Mouse (Mus musculus) layer of hippocampus, postnatal 25 days (tissue): ENCODE data around the gene Ppt1. TPM values are rescaled to one million over a fixed set of nuclear protein-coding genes. Genes with fewer than 3 reads are reported as not detected.
"Not testable (repeated sequence)": the region's sequence is repeated elsewhere in the genome, so short reads cannot be mapped to it uniquely, and the experiment has no call there.

Experiments used
- DNase-seq, 2 experiments: peaks; one replicate each; pipeline ENCODE4 v3.0.0; 2022; ENCODE audit warnings: mixed read lengths in 2 of 2, low spot score in 1 of 2; ENCODE audit errors: extremely low spot score in 1 of 2
- total RNA-seq, 2 experiments: library from RNA; stranded (reverse); gene quantifications; 2 replicates each; pipeline ENCODE4 v1.2.3; 2021

The Ppt1 gene
- total RNA-seq = 10 to 100 TPM; 80.2 to 83.5 TPM

DNA sequence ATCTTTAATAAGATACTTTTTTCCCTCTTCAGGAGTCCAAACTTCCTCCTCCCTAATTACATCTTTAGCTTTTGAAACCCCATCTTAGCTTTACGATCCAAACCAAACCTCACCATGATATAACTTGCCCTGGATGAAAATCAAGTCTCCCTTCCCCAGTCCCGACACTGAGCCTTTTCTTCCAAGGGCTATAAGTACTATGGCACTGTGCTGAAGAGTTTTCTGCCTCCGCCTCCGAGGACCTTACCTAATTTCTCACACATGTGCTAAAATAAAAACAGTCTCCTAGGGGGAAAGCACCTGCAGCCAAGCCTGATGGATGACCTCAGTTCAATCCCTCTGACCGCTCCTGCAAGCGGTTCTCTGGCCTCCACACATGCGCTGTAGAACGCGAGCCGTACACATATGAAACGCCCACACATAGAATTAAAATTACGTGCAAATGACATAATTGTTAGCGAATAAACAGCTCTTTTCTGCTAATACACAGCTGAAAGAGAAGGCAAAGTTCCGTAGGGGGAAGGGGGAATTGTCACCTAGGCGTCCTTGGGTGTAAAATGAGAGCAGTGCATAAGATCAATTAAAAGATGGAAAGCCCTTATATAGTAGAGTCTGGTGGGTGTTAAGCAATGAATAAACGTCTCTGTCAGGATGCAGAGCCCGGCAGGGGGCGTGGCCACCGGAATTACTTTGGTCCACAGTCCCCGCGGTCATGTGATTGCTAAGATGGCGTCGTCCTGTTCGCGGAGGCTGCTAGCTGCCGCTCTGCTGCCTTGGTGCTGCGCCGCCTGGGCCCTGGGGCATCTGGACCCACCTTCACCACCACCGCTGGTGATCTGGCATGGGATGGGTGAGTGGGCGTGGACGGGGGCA lies at the start of gene Ppt1:
TSS of gene Ppt1 (plus strand) at position 713 of the 873 bp plus-strand sequence.
- DNase-seq = peak; percentile 85 to 90

GRCm38 (mm10) chr4:122789335-122790089 lies 46.5 kb upstream of the Ppt1 start:
- no peak for DNase-seq

- peak; percentile 64 to 83 for DNase-seq
These were observed 27.9 kb upstream of the Ppt1 start for GRCm38 (mm10) chr4:122808108-122808507.

DNA sequence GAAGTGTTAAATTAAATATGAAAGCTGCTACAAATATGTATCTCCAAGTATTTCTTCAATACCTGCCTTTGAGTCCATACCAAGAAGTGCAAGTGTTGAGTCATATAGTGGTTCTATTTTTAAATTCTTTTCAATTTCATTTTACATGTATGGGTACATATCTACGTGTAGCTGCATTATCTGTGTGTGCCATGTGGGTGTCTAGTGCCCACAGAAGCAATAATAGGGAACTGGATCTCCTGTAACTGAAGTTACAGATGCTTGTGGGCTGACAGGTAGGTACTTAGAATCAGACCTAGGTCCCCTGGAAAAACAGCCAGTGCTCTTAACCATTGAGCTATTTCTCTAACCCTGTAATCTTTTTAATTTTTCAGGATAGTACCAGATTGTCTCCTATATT lies 24.9 kb upstream of the Ppt1 start:
- DNase-seq = no peak

DNA sequence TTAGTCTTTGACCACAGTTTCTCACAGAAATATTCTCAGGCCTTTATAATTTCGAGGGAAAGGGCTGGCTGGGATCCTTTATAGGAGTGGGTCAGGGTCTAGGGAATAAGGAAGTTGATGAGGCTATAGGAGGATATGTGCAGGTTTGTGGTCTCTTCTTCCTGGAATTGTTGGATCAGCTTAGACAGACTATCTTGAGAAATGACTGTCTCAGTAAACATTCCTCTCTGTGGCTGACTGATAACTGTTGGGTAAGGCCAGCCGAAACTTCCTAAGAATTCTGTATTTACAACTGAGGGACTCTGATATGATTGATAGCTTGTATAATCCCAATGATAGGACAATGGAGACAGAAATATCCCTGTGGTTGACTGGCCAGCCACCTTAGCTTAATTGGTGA lies 24.2 kb upstream of the Ppt1 start:
- DNase-seq = no peak

DNA sequence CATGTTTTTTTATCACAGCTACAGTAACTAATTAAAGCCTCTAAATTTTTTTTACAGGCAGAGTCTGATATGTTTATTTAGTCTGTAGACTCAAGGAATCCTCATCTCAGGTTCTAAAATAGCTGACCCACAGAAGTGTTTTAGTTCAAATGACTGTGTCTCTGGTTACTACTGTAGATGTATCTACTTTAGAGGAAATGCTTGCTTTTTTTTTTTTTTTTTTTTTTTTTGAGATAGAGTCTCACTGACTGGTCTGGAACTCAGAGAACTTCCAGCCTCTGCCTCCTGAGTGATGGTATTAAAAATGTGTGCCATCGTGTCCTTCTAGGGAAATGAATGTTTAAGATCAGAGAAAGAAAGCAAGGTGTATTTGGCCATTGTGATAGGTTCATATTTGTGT lies 19.8 kb upstream of the Ppt1 start:
- DNase-seq = no peak

DNA sequence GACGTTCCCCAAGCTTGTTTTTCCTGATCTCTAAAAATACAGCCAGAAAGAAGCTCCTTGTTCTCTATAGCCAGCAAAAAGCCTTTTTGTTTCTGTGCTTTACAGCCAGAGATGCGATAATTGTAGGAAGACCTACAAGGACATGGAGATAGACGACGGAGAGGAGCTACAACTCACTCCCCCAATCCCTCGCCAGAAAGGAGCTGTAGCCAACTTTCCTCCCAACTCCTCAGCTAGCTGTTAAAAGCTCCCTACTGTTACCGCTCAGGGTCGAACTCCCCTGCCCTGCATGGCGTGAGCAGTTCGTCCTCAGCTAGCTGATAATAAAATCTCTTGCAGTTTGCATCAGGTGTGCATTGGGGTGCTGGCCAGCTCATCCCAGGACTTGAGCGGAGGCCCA lies 15.1 kb upstream of the Ppt1 start:
- DNase-seq = not testable (repeated sequence)

GRCm38 (mm10) chr4:122827651-122828050 lies 8.4 kb upstream of the Ppt1 start:
- DNase-seq = no peak

DNA sequence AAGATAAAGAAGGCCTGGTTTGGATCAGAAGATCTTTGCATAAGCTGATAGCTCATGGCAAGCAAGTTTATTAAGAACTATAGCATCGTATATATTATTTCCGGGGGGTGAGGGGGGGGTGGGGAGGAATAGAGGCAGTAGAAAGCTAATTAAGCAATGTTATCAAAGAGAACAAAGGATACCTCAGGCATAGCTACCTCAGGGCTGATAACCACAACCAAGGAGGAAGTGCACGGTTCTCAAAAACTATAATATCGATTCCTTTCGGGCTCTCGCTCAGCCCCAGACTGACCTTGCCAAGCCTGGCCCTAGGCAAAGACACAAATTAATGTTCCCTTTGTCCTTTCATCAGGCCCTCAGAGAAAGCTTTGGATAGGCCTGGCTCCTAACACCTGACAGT lies 6.7 kb upstream of the Ppt1 start:
- no peak for DNase-seq

DNA sequence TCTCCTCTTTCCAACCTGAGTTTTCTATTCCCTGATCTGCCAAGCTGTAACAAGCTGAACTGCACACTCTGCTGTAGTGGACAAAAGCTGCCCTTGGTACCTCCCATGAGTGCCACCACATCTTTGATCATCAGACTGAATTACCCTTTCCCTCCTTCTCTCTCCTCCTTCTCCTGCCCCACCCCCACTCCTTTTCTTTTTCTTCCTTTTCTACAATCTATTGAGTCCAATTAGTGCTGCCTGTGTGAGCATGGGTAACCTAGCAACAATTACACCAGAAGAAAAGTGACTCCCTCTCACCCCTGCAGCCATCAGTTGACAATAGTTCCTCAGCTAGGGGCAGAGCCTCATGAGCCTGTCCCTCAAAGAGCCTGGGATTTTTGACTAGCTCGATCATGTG lies 4.2 kb upstream of the Ppt1 start:
- no peak for DNase-seq

DNA sequence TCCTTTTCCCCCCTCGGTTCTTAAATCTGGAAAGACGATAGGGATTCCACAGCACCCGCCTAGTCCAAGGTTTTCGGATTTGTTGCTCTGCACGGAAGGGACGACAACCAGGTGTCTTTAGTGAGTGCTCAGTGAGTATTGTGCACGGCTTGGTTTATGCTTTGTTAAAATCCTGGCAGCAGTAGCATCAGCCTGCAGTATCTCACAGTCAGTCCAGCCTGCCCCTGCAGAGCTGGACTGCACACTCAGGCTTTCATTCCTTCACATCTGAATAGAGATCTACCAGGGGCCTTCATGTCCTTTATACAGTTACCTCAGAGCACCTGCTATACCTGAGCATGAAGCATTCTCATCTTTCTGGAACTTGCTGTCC lies 347 bp downstream of the Ppt1 start:
- DNase-seq = no peak

DNA sequence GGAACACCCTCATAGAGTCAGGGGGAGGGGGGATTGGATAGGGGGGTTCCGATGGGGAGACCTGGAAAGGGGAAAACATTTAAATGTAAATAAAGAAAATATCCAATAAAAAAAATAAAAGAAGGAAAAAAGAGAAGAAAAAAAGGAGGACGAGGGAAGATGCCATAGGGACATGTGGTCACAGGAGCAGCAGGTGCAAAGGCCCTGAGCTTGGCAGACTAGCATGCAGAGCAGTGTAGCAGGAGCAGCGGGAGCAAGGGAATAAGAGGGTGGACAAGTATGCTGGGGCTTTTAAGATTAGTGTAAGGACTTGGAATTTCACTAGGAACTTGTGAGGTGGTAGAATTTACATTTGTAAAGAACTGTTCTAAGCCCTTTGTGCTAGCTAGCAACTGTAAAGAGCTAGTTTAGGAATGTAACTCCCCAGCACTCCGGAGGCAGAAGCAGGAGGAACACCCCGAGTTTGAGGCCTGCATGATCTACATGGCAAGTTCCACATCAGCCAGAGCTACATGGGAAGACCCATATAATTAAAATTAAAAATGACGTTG lies 1.2 kb downstream of the Ppt1 start:
- no peak for DNase-seq

DNA sequence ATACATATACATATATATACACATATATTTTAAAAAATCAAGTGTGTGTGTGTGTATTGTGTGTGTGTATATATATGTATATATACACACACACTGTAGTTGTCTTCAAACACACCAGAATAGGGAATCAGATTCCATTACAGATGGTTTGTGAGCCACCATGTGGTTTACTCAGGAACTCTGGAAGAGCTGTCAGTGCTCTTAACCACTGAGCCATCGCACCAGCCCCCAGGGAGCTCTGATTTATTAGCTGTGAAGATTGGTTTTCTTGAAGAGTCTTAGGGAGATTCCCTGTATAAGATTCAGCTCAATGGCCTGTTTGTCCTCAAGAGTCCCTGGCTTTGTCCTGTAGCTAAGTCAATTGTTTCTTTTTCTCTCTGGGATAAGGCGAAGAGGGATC lies 2.0 kb downstream of the Ppt1 start:
- DNase-seq = no peak

DNA sequence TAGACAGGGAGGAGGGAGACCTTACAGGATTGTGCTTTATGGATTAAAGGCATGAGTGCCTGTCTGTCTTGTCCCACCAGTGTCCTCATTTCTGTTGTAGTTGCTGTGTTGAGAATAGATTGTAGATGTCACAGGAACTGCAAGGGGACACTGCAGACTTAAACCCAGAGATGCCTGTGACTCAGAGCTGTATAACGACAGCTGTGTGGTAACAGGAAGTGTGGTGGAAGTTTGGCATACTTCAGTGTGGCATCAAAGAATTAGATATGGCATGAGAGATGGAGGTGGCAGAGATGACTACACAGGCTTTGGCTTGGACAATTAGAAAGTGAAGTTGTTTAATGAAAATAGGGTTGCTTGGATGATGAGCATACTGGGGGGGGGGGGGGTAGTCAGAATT lies 2.4 kb downstream of the Ppt1 start:
- no peak for DNase-seq

GRCm38 (mm10) chr4:122848150-122848621 lies 12.1 kb downstream of the Ppt1 start:
- no peak for DNase-seq

DNA sequence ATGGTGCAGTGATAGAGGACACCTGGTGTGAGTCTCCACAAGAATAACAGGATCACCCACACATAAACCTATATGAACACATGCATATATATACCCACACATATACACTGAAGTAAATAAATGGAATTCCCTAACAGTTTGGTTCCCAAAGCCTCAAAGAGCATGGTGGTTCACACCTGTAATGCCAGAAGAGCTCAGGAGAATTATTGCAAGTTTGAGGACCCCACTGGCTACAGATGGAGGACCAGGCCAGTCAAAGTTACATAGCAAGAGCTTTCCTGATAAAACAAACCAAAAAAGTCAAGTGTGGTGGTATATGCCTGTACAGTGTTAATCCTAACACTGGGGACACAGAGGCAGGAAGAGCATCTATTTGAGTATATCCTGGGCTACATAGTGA lies 15.5 kb downstream of the Ppt1 start:
- no peak for DNase-seq

GRCm38 (mm10) chr4:122853691-122854090 lies 17.6 kb downstream of the Ppt1 start:
- DNase-seq = no peak

DNA sequence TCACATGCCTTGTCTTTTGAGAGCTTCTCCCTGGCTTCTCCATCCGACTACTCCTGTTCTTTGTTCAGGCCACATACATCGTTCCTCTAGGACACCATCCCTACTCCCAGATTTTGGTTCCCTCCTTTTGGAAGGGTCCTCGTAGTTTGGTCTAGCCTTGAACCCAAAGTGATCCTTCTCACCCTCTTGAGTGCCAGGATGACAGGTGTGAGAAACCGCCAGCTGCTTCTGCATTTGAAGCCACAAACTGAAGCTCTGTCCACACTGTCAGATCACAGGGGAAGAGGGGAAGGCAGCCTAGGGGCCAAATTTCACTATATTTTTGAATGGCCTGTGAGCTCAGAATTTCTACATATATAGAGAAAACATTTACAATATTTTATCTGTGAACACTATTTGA lies 18.7 kb downstream of the Ppt1 start:
- DNase-seq = no peak

DNA sequence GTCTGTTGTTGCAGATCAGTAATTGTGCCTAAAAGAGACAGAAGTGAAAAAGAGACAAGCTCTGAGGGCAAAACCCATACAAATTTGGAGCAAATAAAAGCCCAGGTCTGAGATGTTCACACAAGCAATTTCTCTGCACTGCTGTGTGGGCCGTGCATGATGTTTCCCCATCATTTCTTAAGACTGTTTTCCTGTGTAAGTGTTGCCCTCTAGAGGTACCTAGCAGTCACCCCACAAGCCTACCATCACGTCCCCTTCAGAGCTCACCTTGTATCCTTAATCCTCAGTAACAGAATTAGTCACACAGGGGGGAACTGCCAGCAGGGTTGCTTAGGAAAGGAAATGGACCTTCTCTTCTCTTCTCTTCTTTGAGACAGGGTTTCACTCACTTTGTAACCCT lies 21.9 kb downstream of the Ppt1 start:
- no peak for DNase-seq

DNA sequence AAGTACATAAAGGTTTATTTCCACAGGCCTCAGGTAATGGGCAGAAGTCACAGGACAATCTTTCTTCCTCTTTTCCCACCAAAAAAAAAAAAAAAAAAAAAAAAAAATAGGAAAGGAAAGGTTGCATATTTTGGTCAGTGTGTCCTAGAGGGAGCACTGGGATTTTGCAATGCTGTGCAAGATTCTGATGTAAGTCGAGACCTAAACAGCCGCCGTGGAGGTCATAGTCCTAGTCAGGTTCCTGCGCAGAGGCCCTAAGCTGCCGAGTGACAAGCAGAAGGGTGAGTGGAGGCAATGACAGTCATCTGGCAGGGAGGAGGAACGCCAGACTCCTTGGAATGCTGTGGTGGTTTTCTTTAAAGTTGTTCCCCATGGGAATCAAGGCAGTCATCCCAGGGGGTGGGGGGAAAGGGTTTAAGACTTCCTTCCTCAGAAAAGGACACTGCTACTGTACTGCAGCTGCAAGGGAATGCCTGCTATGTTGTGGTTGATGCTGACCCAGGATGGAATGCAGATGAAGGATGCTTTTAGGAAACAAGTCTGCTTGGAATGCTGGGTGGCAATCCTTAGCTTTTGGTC lies 23.1 kb downstream of the Ppt1 start:
- DNase-seq = no peak

GRCm38 (mm10) chr4:122861836-122862235 lies 25.8 kb downstream of the Ppt1 start:
- no peak for DNase-seq
